Mouse (Mus musculus): ENCODE data around the gene Cbs. TPM values are rescaled to one million over a fixed set of nuclear protein-coding genes. Genes with fewer than 3 reads are reported as not detected.

Gene Cbs
- polyA plus RNA-seq, 1 experiment from 2014 or later: 2.4 TPM

Small RNA genes lying within 50 kb of the gene (microRNA-seq; reads per million reads assigned to microRNA genes)
- not detected for gene Gm24970

Other genes with a start within 250 kb of the Cbs start
- gene Wdr4, start 117.3 kb downstream of the Cbs start, polyA plus RNA-seq (2014; fragmentation: Nextera tagmentation; extraction: Ambion mirVana): 40.1 and 42.5 TPM in 2 replicates
- 250 and 260 TPM in 2 replicates for gene Ndufv3, start 117.1 kb downstream of the Cbs start, polyA plus RNA-seq (2014; fragmentation: Nextera tagmentation; extraction: Ambion mirVana)
- 46.4 and 52.4 TPM in 2 replicates for gene Pknox1, start 72.5 kb downstream of the Cbs start, polyA plus RNA-seq (2014; fragmentation: Nextera tagmentation; extraction: Ambion mirVana)
- gene U2af1, start 21.7 kb upstream of the Cbs start, polyA plus RNA-seq (2014; fragmentation: Nextera tagmentation; extraction: Ambion mirVana): 196 and 205 TPM in 2 replicates
- gene Cryaa, start 40.6 kb upstream of the Cbs start, polyA plus RNA-seq (2014; fragmentation: Nextera tagmentation; extraction: Ambion mirVana): not detected in 2 replicates
- gene Sik1, start 218.6 kb upstream of the Cbs start, polyA plus RNA-seq (2014; fragmentation: Nextera tagmentation; extraction: Ambion mirVana): 18.3 and 19.7 TPM in 2 replicates